Mouse (Mus musculus) splenic B cell, adult 2 months (primary cell): ENCODE data around the gene Cul7.
A peak's percentile ranks its signal among the peaks of the same experiment; 100 is the strongest.

Experiments
- DNase-seq: peaks from one replicate; pipeline ENCODE4 v3.0.0-alpha.2; 2011; ENCODE audit warnings: low read depth, low spot score
- H3K27me3 ChIP-seq: 2 replicates; pipeline ENCODE4 v1.6.1; 2012; ENCODE audit warnings: mild to moderate bottlenecking, low read length, moderate library complexity, mixed read lengths; ENCODE audit not compliant: control insufficient read depth, poor library complexity, insufficient read depth, severe bottlenecking
- H3K36me3 ChIP-seq: 2 replicates; pipeline ENCODE4 v1.6.1; 2012; ENCODE audit warnings: mild to moderate bottlenecking, low read length, moderate library complexity, mixed read lengths; ENCODE audit not compliant: control insufficient read depth, poor library complexity, insufficient read depth, severe bottlenecking

Cul7 gene

DNA sequence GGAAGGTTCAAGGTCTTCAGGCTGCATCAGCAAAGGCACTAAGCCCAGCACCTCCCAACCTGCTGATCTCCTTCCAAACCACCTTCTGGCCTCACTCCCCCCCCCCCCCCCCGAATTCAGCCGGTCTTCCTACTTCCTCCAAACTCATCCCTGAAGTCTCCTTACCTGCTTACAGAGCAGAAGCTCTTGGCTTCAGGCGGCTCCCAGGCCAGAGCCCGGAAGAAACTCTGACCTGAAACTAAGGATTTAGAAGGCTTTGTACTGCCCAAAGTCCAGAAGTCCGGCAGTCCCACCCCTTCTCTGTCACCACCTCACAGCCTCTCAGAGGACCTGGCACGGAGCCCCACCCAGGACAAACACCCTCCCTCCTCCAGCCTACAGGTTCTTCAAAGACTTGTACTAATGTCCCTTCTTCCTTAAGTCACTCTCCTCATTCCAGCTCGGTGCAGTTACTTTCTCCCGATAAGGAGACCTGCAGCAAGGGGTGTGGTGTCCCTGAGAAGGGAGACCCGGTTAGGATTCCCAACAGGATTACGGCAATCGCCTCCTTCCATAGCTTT lies 5.1 kb upstream of the Cul7 start:
- peak; percentile 17 for DNase-seq
- Histone ChIP-seq H3K27me3 (no peaks in the 10 kb centered on the region), H3K36me3 (peaks cover 1% of the 10 kb centered on the region; the same call in 1 of the 2 replicates)

DNA sequence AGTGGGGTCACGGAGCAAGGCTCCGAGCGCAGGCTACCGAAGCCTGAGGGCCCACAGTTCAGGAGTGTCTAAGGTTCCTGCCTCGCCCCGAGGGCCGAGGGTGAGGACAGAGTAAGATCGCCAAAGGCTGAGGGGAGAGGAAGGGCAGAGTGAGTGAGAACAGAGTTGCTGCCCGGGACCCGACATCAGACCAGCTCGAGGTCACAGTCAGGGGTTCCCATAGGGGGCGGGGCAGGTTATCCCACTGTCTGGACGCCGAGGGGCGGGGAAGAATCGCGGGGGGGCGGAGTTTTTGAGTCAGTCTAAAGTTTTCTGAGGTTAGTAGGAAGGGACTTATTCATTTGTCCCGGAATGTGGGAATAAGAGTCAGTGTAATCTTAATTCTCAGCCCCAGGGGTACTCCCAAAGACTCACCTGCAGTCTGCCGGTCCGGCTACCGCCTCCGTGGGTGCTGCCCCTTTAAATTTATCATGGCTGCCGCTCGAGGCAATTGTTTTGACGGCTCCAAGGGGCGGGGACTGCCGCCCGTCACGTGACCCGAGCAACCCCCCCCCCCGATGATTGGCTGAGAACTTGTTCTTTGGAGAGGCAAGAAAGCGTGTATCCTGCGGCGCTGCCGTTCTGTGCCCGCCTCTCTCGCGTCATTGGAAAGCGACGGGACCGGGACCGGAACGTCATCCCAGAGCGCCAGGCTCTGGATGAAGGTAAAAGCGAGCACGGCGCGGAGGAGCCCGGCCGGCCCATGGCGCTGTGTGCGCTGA lies 4.4 kb upstream of the Cul7 start, which contains the start of the genes Klc4 and Mrpl2:
TSS of gene Klc4 (minus strand) at position 462 of the 761 bp plus-strand sequence.
TSS of gene Mrpl2 (plus strand) at position 669 of the 761 bp plus-strand sequence.
- Histone ChIP-seq H3K36me3 (no peaks in the 10 kb centered on the region), H3K27me3 (no peaks in the 10 kb centered on the region)
- DNase-seq, result peak; percentile 99

DNA sequence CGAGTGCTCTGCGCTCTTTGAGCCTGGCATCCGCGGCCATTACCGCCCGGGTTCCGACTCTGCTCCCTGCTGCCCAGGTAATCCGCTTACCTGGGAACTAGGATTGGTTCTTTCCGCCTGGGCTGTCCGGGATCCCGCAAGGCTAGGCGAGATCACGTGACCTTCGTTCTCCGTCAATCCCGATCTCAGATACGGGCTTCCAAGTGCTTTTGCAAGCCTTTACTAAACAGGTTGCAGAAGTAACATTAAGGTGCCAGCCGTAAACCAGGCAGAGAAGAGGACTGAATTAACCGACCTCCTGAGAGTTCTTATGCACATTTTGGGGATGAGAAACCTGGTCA lies 3.8 kb upstream of the Cul7 start:
- no peaks in the 10 kb centered on the region for H3K36me3 ChIP-seq
- no peak for DNase-seq
- no peaks in the 10 kb centered on the region for H3K27me3 ChIP-seq

DNA sequence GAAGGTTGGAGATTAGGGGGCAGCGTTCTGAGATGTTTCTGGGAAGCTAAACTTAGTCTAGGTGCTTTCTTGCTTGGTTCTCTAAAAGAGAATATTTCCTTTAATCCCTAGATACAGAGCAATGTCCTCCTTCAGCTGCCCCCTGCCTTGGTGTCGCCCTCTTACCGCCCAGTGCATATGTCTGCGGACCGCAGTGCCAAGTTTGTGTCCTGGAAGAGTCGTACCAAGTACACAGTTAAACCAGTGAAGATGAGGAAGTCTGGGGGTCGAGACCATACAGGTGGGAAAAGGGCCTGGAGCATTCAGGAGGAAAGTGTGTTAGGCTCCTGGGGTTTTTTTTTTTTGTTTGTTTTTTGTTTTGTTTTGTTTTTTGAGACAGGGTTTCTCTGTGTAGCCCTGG lies 2.9 kb upstream of the Cul7 start:
- DNase-seq, result no peak
- Histone ChIP-seq H3K27me3 (no peaks in the 10 kb centered on the region), H3K36me3 (no peaks in the 10 kb centered on the region)

DNA sequence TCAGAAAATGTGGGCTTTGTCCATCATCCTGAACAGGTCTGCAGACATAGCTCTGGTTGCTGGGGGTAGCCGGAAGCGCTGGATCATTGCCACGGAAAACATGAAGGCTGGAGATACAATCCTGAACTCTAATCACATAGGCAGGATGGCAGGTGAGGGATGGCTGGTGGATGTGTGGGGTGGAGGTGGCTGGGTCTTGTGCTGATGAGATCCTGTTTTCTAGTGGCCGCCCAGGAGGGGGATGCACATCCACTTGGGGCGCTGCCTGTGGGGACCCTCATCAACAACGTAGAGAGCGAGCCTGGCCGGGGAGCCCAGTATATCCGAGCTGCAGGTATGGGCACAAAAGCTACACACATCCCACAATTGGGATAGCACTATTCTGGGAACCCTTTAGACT lies 1.7 kb upstream of the Cul7 start:
- no peak for DNase-seq
- H3K27me3 ChIP-seq, result no peaks in the 10 kb centered on the region

DNA sequence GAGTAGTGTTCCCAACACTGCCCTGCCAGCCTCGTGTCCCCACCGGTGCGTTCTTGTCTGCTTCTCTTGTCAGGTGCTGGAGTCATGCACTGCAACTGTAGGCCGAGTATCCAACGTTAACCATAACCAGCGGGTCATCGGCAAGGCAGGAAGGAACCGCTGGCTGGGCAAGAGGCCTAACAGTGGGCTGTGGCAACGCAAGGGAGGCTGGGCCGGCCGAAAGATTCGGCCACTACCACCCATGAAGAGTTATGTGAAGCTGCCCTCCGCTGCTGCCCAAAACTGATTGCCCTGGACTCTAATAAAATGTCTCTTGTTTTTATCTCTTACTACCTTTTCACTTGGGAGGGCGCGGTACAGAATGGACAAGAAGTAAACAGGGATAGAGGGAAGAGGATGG lies 326 bp upstream of the Cul7 start:
- H3K36me3 ChIP-seq, result no peaks in the 10 kb centered on the region
- H3K27me3 ChIP-seq, result no peaks in the 10 kb centered on the region
- DNase-seq, result no peak

More for the DNA sequence above, 1.7 kb upstream of the Cul7 start:
- H3K36me3 ChIP-seq, result no peaks in the 10 kb centered on the region

DNA sequence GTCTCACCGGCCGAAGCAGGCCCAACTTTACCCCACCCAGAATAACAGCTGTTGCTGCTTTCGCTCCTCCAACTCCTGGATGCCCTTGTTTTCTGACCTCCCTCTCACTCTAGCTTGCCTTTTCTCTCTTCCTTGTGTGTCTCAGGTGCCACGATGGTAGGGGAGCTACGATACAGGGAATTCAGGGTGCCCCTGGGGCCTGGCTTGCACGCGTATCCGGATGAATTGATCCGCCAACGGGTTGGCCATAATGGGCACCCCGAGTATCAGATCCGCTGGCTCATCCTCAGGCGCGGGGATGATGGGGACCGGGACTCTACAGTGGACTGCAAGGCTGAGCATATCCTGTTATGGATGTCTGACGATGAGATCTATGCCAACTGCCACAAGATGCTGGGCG lies 1.2 kb downstream of the Cul7 start:
- H3K27me3 ChIP-seq, result no peaks in the 10 kb centered on the region
- DNase-seq, result no peak
- H3K36me3 ChIP-seq, result no peaks in the 10 kb centered on the region

DNA sequence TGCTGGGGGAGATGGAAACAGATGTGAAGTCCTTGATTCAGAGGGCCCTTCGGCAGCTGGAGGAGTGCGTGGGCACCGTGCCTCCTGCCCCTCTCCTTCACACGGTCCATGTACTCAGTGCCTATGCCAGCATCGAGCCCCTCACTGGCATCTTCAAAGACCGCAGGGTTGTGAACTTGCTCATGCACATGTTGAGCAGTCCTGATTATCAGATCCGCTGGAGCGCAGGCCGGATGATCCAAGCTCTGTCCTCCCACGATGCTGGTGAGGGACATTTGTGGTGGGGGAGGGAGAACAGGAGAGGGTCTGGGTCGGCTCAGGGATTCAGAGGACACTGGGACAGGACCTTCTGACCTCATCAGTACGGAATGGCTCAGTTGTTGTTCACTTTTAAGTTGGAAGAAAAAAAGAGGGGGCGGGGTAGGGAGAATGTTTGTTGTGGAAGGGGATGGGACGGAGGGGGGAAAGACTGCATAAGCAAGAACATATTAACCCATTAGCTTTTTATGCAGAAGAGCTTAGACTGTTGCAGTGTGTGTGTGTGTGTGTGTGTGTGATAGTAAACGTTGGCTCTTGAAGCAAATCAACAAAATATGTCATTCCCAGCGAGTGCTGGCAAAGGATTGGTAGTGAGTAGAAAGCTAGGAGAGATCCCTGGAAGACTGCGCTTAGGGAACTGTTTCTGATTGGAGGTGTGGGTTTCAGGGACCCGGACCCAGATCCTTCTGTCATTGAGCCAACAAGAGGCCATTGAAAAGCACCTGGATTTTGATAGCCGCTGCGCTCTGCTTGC lies 1.8 kb downstream of the Cul7 start:
- DNase-seq, result no peak
- no peaks in the 10 kb centered on the region for H3K27me3 ChIP-seq

DNA sequence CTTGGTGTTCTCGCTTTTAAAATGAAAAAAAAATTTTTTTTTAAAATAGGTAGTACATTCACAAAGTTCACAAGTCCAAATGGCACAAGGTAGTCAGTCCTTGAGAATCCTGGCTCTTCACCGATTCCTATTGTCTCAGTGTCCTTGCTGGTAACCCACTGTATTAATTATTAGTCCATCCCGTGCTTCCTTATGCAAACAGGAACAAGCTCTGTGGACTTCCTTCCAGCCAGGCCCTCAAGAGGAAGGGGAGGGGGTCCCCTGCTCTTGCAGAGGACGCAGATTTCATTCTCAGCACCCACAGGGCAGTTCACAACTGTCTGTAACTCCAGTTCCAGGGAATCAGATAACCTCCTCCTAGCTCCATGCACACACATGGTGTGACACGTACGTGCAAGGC lies 5.9 kb downstream of the Cul7 start:
- no peaks in the 10 kb centered on the region for H3K27me3 ChIP-seq
- H3K36me3 ChIP-seq, result no peaks in the 10 kb centered on the region

More for the DNA sequence above, 1.8 kb downstream of the Cul7 start:
- no peaks in the 10 kb centered on the region for H3K36me3 ChIP-seq

DNA sequence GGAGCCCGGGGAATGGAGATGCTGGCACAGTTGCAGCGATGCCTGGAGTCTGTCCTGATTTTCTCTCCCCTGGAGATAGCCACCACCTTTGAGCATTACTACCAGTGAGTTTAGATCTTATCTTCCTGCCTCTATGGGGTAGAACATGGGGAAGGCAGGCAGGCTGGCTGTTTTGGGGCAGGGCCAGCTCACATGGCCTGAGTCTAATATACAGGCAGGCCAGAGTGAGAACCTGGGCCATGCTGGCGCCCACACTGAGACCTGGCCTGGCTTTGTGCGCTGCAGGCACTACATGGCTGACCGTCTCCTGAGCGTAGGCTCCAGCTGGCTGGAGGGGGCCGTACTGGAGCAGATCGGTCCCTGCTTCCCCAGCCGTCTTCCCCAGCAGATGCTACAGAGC lies 11.2 kb downstream of the Cul7 start:
- Histone ChIP-seq H3K27me3 (no peaks in the 10 kb centered on the region), H3K36me3 (0 out of 2 replicates have a peak, but pooled peaks cover 1% of the 10 kb centered on the region)
- DNase-seq, result no peak

More for the DNA sequence above, 5.9 kb downstream of the Cul7 start:
- no peak for DNase-seq

DNA sequence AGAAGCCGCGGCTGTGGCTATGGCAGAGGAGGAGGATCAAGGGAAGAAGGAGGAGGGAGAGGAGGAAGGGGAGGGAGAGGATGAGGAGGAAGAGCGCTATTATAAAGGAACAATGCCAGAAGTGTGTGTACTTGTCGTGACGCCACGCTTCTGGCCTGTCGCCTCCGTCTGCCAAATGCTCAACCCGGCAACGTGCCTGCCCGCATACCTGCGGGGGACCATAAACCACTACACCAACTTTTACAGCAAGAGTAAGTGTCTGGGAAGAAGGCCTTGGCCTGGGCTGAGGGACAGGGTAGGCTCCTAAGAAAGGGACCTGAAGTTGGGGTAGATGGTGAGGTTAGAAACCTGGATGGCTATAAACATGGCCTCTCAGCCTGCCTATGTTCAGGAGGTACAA lies 11.8 kb downstream of the Cul7 start:
- H3K36me3 ChIP-seq, result peaks cover 5% of the 10 kb centered on the region; the same call in 1 of the 2 replicates
- no peak for DNase-seq
- no peaks in the 10 kb centered on the region for H3K27me3 ChIP-seq

DNA sequence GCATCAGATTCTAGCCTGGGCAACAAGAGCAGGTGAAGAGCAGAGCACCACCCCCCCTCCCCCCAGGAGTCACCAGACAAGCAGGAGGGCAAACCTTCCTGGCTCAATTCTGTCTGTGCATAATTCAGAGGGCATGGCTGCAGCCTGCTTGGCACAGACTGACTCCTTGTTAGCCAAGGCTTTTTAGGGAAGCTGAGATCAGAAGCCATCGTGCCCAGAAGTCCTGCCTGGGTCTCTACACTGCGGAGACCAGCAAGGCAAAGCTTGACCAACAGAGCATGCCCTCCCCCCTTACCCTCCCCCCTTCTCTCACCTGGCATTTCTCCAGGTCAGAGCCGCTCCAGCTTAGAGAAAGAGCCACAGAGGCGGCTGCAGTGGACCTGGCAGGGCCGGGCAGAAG lies 12.6 kb downstream of the Cul7 start:
- Histone ChIP-seq H3K27me3 (no peaks in the 10 kb centered on the region), H3K36me3 (peaks cover 7% of the 10 kb centered on the region; the same call in 1 of the 2 replicates)
- no peak for DNase-seq

DNA sequence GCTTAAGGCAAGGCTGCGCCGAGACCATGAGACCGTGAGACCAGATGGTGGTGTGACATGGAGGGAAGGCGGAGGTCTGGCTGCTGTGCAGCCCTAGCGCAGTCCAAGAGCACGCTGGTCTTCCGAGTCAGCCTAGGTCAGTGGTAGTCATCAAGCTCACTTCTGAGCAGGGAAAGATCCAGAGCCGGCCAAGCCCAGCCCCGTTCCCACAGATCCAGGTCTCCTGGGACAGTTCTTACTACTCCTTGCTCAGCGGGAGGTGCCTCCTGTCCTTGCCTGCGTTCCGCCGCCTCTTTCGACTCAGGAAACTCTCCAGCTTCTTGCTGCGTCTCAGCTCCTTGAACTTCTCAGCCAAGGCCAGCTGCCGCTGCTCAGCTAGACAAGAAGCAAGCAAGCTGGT lies 17.6 kb downstream of the Cul7 start:
- H3K36me3 ChIP-seq, result peaks cover 14% of the 10 kb centered on the region
- DNase-seq, result no peak
- no peaks in the 10 kb centered on the region for H3K27me3 ChIP-seq

DNA sequence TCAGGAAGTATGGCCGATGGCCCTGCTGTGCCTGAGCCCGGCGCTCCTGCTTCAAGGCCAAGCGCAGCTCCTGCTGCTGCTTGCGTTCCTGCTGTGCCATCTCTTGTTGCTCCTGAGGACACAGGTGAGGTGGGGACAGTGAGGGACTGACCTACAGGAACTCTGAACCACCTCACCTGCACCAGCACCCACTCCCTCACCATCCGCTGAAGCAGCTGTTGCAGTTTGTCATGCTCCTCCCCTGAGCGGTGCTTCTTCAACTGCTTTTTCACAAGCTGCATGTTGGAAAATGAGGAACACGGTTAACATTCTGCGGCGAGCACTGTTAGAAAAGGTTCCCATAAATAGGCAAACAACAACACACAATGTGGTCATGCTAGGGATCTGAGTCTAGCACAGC lies 19.8 kb downstream of the Cul7 start:
- no peak for DNase-seq
- no peaks in the 10 kb centered on the region for H3K27me3 ChIP-seq
- peaks cover 14% of the 10 kb centered on the region for H3K36me3 ChIP-seq
